Mouse (Mus musculus): Measurements from ENCODE around the gene Pip4k2b. TPM values are rescaled to one million over a fixed set of nuclear protein-coding genes. Genes with fewer than 3 reads are reported as not detected.

Gene Pip4k2b
- polyA plus RNA-seq, 1 experiment = 92.5 TPM

DNA sequence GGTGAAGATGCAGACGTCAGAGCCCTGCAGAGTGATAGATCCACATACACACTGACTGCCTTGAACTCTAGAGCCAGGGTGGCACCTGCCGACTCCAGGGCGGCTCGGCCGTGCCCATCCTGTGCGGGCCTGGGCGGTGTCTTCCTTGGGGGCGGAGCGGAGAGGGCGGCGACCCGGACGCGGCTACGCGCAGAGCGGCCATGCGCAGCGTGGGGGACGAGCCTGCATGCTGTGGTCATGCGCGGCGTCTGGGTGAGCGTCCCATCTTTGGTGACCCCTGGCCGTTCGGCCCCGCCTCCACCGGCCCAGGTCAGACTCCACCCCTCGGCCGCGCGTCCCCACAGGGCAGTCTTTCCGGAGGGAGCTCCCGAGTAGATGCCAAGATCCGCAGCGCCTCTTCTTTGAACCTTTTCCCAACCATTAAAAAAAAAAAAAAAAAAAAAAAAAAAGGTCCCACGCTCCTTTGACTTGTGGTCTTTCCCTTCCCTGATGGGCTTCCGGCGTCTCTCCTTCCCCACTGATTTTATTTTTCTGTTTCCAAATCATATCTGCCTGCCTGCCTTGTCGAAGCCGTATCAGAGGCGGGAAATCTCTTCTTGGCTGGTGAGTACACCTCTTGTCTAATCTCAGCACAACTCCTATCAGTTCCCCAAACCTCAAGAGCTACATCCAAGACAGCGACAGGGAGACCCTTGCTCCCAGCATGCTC lies 58.7 kb downstream of the Pip4k2b start, which contains the start of gene Cisd3:
Gene Cisd3 (plus strand): TSS at position 214 of the 709 bp plus-strand sequence.
- DNase-seq (ENCODE audit: low read depth) = peak; percentile 81
- TF ChIP-seq CTCF (IDR thresholded peaks at IDR 0.05; ENCODE audit: borderline replicate concordance, extremely low read depth, insufficient read depth, insufficient read length) (no peak), POLR2A (IDR thresholded peaks at IDR 0.05; ENCODE audit: borderline replicate concordance, extremely low read depth, insufficient read depth, insufficient read length, poor library complexity, severe bottlenecking) (0 out of 2 replicates have a peak, but pooled peaks have one; percentile 19)

DNA sequence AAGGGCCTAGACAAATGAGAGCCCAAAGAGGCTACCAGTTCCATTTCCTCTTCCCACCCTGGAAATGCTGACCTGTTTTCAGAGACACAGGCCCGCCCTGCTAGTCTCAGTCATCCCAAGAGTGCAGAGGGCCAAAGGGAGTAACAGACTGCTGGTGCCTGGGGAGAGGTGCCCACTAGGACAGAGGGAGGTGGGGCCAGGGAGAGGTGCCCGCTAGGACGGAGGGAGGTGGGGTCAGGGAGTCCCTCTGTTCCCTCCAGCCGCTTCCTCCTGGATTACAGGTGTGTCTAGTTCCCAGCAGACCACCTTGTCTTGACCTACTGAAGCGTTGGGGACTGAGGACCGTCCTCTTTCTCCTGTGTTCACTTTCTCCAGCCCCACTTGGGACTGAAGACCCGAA lies 59.7 kb downstream of the Pip4k2b start:
- no peak for DNase-seq (ENCODE audit: low read depth)
- TF ChIP-seq POLR2A (IDR thresholded peaks at IDR 0.05; ENCODE audit: borderline replicate concordance, extremely low read depth, insufficient read depth, insufficient read length, poor library complexity, severe bottlenecking) (no peak), CTCF (IDR thresholded peaks at IDR 0.05; ENCODE audit: borderline replicate concordance, extremely low read depth, insufficient read depth, insufficient read length) (no peak)

DNA sequence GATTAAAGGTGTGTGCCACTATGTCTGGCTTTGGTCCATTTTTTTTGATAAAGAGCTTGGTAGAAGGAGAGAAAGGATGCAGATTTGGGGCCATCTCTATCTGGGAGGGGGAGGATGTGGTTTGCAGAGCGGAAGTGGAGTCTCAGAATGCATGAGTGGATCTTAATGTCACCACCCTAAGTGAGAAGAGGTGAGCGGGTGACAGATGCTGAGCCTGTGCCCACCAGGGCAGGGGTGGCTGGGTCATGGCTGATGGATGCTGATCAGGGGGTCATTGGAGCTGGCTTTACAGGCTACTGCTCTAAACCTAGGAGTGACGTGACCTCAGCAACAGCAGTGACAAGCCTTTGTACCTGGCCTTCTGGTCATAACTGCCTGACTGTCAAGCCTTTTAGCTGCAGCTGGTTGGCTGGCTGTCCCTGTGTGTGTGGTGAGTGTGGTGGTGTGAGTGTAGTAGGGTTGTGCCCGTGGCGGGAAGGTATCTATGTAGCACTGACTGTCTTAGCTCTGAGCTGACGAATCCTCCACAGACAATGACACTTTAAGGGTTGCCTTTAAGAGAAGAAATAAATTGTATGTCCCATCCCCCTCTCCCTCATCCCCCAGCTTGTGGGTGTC lies 60.3 kb downstream of the Pip4k2b start:
- TF ChIP-seq CTCF (IDR thresholded peaks at IDR 0.05; ENCODE audit: borderline replicate concordance, extremely low read depth, insufficient read depth, insufficient read length) = no peak
- TF ChIP-seq POLR2A (IDR thresholded peaks at IDR 0.05; ENCODE audit: borderline replicate concordance, extremely low read depth, insufficient read depth, insufficient read length, poor library complexity, severe bottlenecking) = no peak
- DNase-seq (ENCODE audit: low read depth) = no peak

DNA sequence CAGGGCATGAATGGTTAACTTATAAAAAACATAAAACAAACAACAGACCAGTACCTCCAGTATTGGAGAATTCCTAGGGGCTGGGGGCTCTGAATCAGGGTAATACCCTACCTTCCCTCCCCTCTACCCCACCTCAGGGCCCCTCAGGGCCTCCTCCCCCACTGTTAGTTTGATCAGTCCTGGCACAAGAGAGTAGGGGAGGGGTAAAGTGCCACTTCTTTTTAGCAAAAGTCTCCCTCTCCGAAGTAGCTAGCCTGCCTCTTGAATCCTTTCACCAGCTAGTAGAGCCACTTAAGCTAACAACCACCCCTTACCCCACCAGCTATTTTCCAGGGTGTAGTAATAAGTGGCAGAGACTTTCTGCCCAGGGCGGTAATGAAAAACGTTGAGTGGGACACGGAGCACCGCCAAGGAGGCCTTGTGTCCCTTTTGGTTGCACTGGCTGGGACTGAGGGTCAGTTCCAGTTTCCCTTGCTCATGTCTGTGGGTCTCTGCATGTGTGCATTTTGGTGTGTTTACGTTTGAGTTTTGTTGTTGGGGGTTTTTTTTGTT lies 61.9 kb downstream of the Pip4k2b start:
- no peak for DNase-seq (ENCODE audit: low read depth)
- no peak for TF ChIP-seq POLR2A (IDR thresholded peaks at IDR 0.05; ENCODE audit: borderline replicate concordance, extremely low read depth, insufficient read depth, insufficient read length, poor library complexity, severe bottlenecking)
- TF ChIP-seq CTCF (IDR thresholded peaks at IDR 0.05; ENCODE audit: borderline replicate concordance, extremely low read depth, insufficient read depth, insufficient read length) = no peak

GRCm38 (mm10) chr11:97680430-97680829 lies 64.1 kb downstream of the Pip4k2b start:
- peak; percentile 80 for DNase-seq (ENCODE audit: low read depth)
- TF ChIP-seq CTCF (IDR thresholded peaks at IDR 0.05; ENCODE audit: borderline replicate concordance, extremely low read depth, insufficient read depth, insufficient read length) (no peak), POLR2A (IDR thresholded peaks at IDR 0.05; ENCODE audit: borderline replicate concordance, extremely low read depth, insufficient read depth, insufficient read length, poor library complexity, severe bottlenecking) (no peak)

GRCm38 (mm10) chr11:97678301-97678700 lies 66.2 kb downstream of the Pip4k2b start:
- peak; percentile 55 for DNase-seq (ENCODE audit: low read depth)

GRCm38 (mm10) chr11:97677842-97678241 lies 66.7 kb downstream of the Pip4k2b start:
- TF ChIP-seq CTCF (IDR thresholded peaks at IDR 0.05; ENCODE audit: borderline replicate concordance, extremely low read depth, insufficient read depth, insufficient read length) (peak; percentile 32; the same call in 1 of the 2 replicates), POLR2A (IDR thresholded peaks at IDR 0.05; ENCODE audit: borderline replicate concordance, extremely low read depth, insufficient read depth, insufficient read length, poor library complexity, severe bottlenecking) (no peak)

More at GRCm38 (mm10) chr11:97678301-97678700, 66.2 kb downstream of the Pip4k2b start:
- TF ChIP-seq POLR2A (IDR thresholded peaks at IDR 0.05; ENCODE audit: borderline replicate concordance, extremely low read depth, insufficient read depth, insufficient read length, poor library complexity, severe bottlenecking) = no peak
- TF ChIP-seq CTCF (IDR thresholded peaks at IDR 0.05; ENCODE audit: borderline replicate concordance, extremely low read depth, insufficient read depth, insufficient read length) = no peak

DNA sequence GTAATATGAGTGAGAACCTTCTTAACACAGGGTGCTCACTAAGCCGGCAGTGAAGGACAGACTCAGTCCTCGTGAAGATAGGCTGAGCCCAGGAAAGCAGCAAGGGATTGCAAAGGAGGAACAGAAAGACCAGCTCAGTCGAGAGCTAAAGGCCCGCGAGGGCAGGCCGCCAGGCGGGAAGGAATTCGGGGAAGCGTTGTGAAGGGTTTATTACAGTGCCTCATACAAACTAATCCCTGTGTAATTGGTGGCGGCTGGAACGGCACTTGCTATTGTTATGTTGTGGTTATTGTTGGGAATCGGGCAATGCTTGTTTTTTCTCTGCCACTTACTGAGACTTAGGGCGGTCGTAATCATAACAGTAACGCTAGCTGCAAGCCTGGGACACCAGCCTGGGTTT lies 67.1 kb downstream of the Pip4k2b start:
- TF ChIP-seq POLR2A (IDR thresholded peaks at IDR 0.05; ENCODE audit: borderline replicate concordance, extremely low read depth, insufficient read depth, insufficient read length, poor library complexity, severe bottlenecking) = no peak
- TF ChIP-seq CTCF (IDR thresholded peaks at IDR 0.05; ENCODE audit: borderline replicate concordance, extremely low read depth, insufficient read depth, insufficient read length) = no peak
- DNase-seq (ENCODE audit: low read depth) = peak; percentile 84

More at GRCm38 (mm10) chr11:97677842-97678241, 66.7 kb downstream of the Pip4k2b start:
- peak; percentile 33 for DNase-seq (ENCODE audit: low read depth)

- no peak for TF ChIP-seq POLR2A (IDR thresholded peaks at IDR 0.05; ENCODE audit: borderline replicate concordance, extremely low read depth, insufficient read depth, insufficient read length, poor library complexity, severe bottlenecking)
- TF ChIP-seq CTCF (IDR thresholded peaks at IDR 0.05; ENCODE audit: borderline replicate concordance, extremely low read depth, insufficient read depth, insufficient read length) = no peak
Measured at GRCm38 (mm10) chr11:97676050-97676754, 68.3 kb downstream of the Pip4k2b start.

GRCm38 (mm10) chr11:97673148-97673547 lies 71.4 kb downstream of the Pip4k2b start:
- TF ChIP-seq CTCF (IDR thresholded peaks at IDR 0.05; ENCODE audit: borderline replicate concordance, extremely low read depth, insufficient read depth, insufficient read length) (no peak), POLR2A (IDR thresholded peaks at IDR 0.05; ENCODE audit: borderline replicate concordance, extremely low read depth, insufficient read depth, insufficient read length, poor library complexity, severe bottlenecking) (no peak)
- DNase-seq (ENCODE audit: low read depth) = no peak

More at GRCm38 (mm10) chr11:97676050-97676754, 68.3 kb downstream of the Pip4k2b start:
- peak; percentile 22 for DNase-seq (ENCODE audit: low read depth)

GRCm38 (mm10) chr11:97671177-97671527 lies 73.4 kb downstream of the Pip4k2b start:
- TF ChIP-seq POLR2A (IDR thresholded peaks at IDR 0.05; ENCODE audit: borderline replicate concordance, extremely low read depth, insufficient read depth, insufficient read length, poor library complexity, severe bottlenecking) = no peak
- TF ChIP-seq CTCF (IDR thresholded peaks at IDR 0.05; ENCODE audit: borderline replicate concordance, extremely low read depth, insufficient read depth, insufficient read length) = no peak
- DNase-seq (ENCODE audit: low read depth) = no peak
